In genomic region chrX:50456136-50456535, GRCm38 (mm10) we compare ENCODE assay signal across 46 mouse cellular contexts. TPM values are rescaled to one million over a fixed set of nuclear protein-coding genes. Genes with fewer than 3 reads are reported as not detected.
"Had no signal": no experiment of that assay in that cellular context is flagged by ENCODE, and none has a peak within 500 bp of the region (broad histone marks: within the 10 kb centered on the region; RNA-seq: fewer than 3 reads in every experiment).

No protein-coding gene starts in this region.

- H3K36me3 ChIP-seq: limb, embryonic 10.5 days; limb, embryonic 12.5 days; limb, embryonic 13.5 days; limb, embryonic 15.5 days; liver, embryonic 12.5 days; liver, embryonic 13.5 days; liver, embryonic 15.5 days; lung, embryonic 15.5 days; midbrain, embryonic 10.5 days; midbrain, embryonic 12.5 days; midbrain, embryonic 13.5 days; midbrain, embryonic 15.5 days had no signal

- DNase-seq: left cerebral cortex, postnatal 4 days; liver; liver, embryonic 13.5 days; liver, postnatal 0 days; lung, adult 18-20 months; lung, adult 2 months; lung, embryonic 14.5 days; lung, postnatal 10 days; lung, postnatal 14 days; lung, postnatal 36 days; lung, postnatal 4 days; midbrain, embryonic 14.5 days had no signal

- ATAC-seq: liver, embryonic 12.5 days; liver, postnatal 0 days; lung, postnatal 0 days; midbrain, embryonic 13.5 days; midbrain, embryonic 15.5 days; midbrain, embryonic 16.5 days had no signal

- H3K4me1 ChIP-seq: limb, embryonic 10.5 days; limb, embryonic 12.5 days; limb, embryonic 13.5 days; limb, embryonic 15.5 days; liver, embryonic 12.5 days; liver, embryonic 13.5 days; liver, embryonic 15.5 days; lung, embryonic 15.5 days; megakaryocyte, embryonic 14.5 days; midbrain, embryonic 10.5 days; midbrain, embryonic 12.5 days; midbrain, embryonic 13.5 days; midbrain, embryonic 15.5 days had no signal

- H3K9me3 ChIP-seq: limb, embryonic 10.5 days; limb, embryonic 12.5 days; limb, embryonic 13.5 days; limb, embryonic 15.5 days; liver, embryonic 12.5 days; liver, embryonic 13.5 days; liver, embryonic 15.5 days; lung, embryonic 15.5 days; megakaryocyte, embryonic 14.5 days; midbrain, embryonic 10.5 days; midbrain, embryonic 12.5 days; midbrain, embryonic 13.5 days; midbrain, embryonic 15.5 days had no signal

- H3K27me3 ChIP-seq: limb, embryonic 12.5 days; limb, embryonic 13.5 days; limb, embryonic 15.5 days; liver, embryonic 12.5 days; liver, embryonic 13.5 days; liver, embryonic 15.5 days; lung, embryonic 15.5 days; midbrain, embryonic 12.5 days; midbrain, embryonic 13.5 days; midbrain, embryonic 15.5 days had no signal

- H3K9ac ChIP-seq: limb, embryonic 12.5 days; limb, embryonic 13.5 days; limb, embryonic 15.5 days; liver, embryonic 12.5 days; liver, embryonic 13.5 days; liver, embryonic 14.5 days; liver, embryonic 15.5 days; liver, postnatal 0 days; lung, embryonic 14.5 days; lung, embryonic 15.5 days; midbrain, embryonic 12.5 days; midbrain, embryonic 13.5 days; midbrain, embryonic 15.5 days had no signal

- H3K4me3 ChIP-seq: limb, embryonic 10.5 days; limb, embryonic 12.5 days; limb, embryonic 13.5 days; limb, embryonic 15.5 days; liver, embryonic 12.5 days; liver, embryonic 13.5 days; liver, embryonic 15.5 days; lung, embryonic 15.5 days; megakaryocyte, embryonic 14.5 days; midbrain, embryonic 10.5 days; midbrain, embryonic 12.5 days; midbrain, embryonic 13.5 days; midbrain, embryonic 15.5 days; myocyte had no signal

- H3K4me2 ChIP-seq: limb, embryonic 12.5 days; limb, embryonic 13.5 days; limb, embryonic 15.5 days; liver, embryonic 11.5 days; liver, embryonic 12.5 days; liver, embryonic 13.5 days; liver, embryonic 15.5 days; lung, embryonic 14.5 days; lung, embryonic 15.5 days; midbrain, embryonic 11.5 days; midbrain, embryonic 12.5 days; midbrain, embryonic 13.5 days; midbrain, embryonic 15.5 days had no signal

- H3K27ac ChIP-seq: limb, embryonic 10.5 days; limb, embryonic 12.5 days; limb, embryonic 13.5 days; limb, embryonic 15.5 days; liver, embryonic 12.5 days; liver, embryonic 13.5 days; liver, embryonic 14.5 days; liver, embryonic 15.5 days; lung, embryonic 15.5 days; macrophage; midbrain, embryonic 10.5 days; midbrain, embryonic 12.5 days; midbrain, embryonic 13.5 days; midbrain, embryonic 15.5 days had no signal

RNA-seq across cellular contexts. Expression of gene Olfr1324, which starts 27.8 kb away (rescaled TPM):
- total RNA-seq: left cerebral cortex, adult 8-10 months; left cerebral cortex, postnatal 10 days; left cerebral cortex, postnatal 14 days; left cerebral cortex, postnatal 25 days; left cerebral cortex, postnatal 36 days; left cerebral cortex, postnatal 4 days; liver, adult 2 months; megakaryocyte progenitor cell, adult 5-6 weeks; megakaryocyte, adult 5-6 weeks; megakaryocyte-erythroid progenitor cell, adult 5-6 weeks; midbrain, postnatal 0 days had no signal
- polyA plus RNA-seq: limb, embryonic 10.5 days; limb, embryonic 11.5 days; limb, embryonic 12.5 days; limb, embryonic 13.5 days; limb, embryonic 14.5 days; limb, embryonic 15.5 days; liver, adult 2 months; liver, embryonic 11.5 days; liver, embryonic 12.5 days; liver, embryonic 13.5 days; liver, embryonic 14.5 days; liver, embryonic 15.5 days; liver, embryonic 16.5 days; liver, postnatal 0 days; lung, adult 2 months; lung, embryonic 14.5 days; lung, embryonic 15.5 days; lung, embryonic 16.5 days; lung, postnatal 0 days; macrophage; midbrain, embryonic 10.5 days; midbrain, embryonic 11.5 days; midbrain, embryonic 12.5 days; midbrain, embryonic 13.5 days; midbrain, embryonic 14.5 days; midbrain, embryonic 15.5 days; midbrain, embryonic 16.5 days; midbrain, postnatal 0 days; myocyte; neural tube, embryonic 11.5 days had no signal
